Mouse (Mus musculus): ENCODE data around the gene Metap1.

DNA sequence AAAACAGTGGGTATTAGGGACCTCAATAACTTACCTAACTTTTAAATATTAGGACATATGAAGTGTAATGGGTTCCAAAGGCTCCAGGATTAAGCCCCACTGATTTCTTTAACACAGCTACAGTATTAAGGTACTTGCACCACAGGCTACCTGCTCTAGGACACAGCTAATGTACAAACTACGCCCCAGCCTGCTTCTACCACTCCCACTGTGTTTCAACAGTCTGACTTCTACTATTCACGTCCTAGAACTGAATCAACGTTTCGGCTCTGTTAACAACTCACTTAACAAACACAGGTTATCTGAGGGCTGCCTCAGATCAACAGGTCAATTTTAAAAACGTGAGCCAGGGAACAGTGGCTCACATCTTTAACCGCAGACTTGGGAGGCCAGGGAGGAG is 25.5 kb downstream of the Metap1 start:
- TF ChIP-seq CTCF (IDR thresholded peaks at IDR 0.05; ENCODE audit: borderline replicate concordance, insufficient read depth, low read depth, low read length) (no peak), POLR2A (IDR thresholded peaks at IDR 0.05; ENCODE audit: borderline replicate concordance, insufficient read depth, low read length) (no peak)

All from cerebellum, adult 2 months (tissue).